Mouse (Mus musculus): ENCODE results near the gene 2510009E07Rik.

- no peak for TF ChIP-seq CTCF (IDR thresholded peaks at IDR 0.05; ENCODE audit: insufficient read depth, low read length)
- no peak for TF ChIP-seq POLR2A (IDR thresholded peaks at IDR 0.05; ENCODE audit: borderline replicate concordance, extremely low read depth, low read depth, low read length)
These were observed 15.9 kb upstream of the 2510009E07Rik start for GRCm38 (mm10) chr16:21710321-21710720.
